Mouse (Mus musculus) spleen, adult 2 months (tissue): ENCODE data around the gene Kif5a. TPM values are rescaled to one million over a fixed set of nuclear protein-coding genes. Genes with fewer than 3 reads are reported as not detected.

Experiments
- DNase-seq, 2 experiments: peaks; one replicate each; pipeline versions ENCODE4 v3.0.0 to v3.0.0-alpha.2; 2012 to 2021; ENCODE audit warnings: low spot score in 2 of 2, low read depth in 1 of 2
- H3K27ac ChIP-seq: fragments of 200-500 bp; 2 replicates; pipeline ENCODE4 v1.5.1; 2012; ENCODE audit warnings: low read length, inconsistent platforms; ENCODE audit not compliant: insufficient read depth
- H3K27me3 ChIP-seq: fragments of 200-500 bp; 2 replicates; pipeline ENCODE4 v1.6.1; 2012; ENCODE audit warnings: mild to moderate bottlenecking, moderate library complexity, low read length, inconsistent platforms; ENCODE audit not compliant: control insufficient read depth, insufficient read depth
- H3K36me3 ChIP-seq: fragments of 200-500 bp; 2 replicates; pipeline ENCODE4 v1.6.1; 2012; ENCODE audit warnings: mild to moderate bottlenecking, low read length, inconsistent platforms; ENCODE audit not compliant: control insufficient read depth, insufficient read depth
- H3K4me1 ChIP-seq: fragments of 200-500 bp; 2 replicates; pipeline ENCODE4 v1.6.1; 2011; ENCODE audit warnings: inconsistent platforms; ENCODE audit not compliant: control insufficient read depth, insufficient read depth, insufficient read length
- H3K4me3 ChIP-seq: fragments of 200-500 bp; 2 replicates; pipeline ENCODE4 v1.5.1; 2011; ENCODE audit warnings: mild to moderate bottlenecking, inconsistent platforms; ENCODE audit not compliant: insufficient read depth, insufficient read length; ENCODE audit errors: extremely low read depth
- CTCF ChIP-seq: fragments of 200-500 bp; IDR thresholded peaks from 2 replicates; pipeline ENCODE4 v1.5.1; 2011; ENCODE audit warnings: mild to moderate bottlenecking, inconsistent platforms; ENCODE audit not compliant: insufficient read depth, insufficient read length, insufficient replicate concordance; ENCODE audit errors: extremely low read depth
- POLR2A ChIP-seq: fragments of 200-500 bp; IDR thresholded peaks from 2 replicates; pipeline ENCODE4 v1.6.1; 2011; ENCODE audit warnings: low read depth, low read length, inconsistent platforms
- whole genome bisulfite sequencing: fragments of 180-500 bp; shearing (Covaris S2); methylation state at CpG from one replicate; pipeline ENCODE4 v1.1.7; 2018; 5-methylcytosine and 5-hydroxymethylcytosine counted together
- polyA plus RNA-seq: library from polyadenylated mRNA; depleted of rRNA; stranded (reverse); fragments of >200 nt; gene quantifications from 2 replicates; pipeline ENCODE4 v1.2.3, GENCODE M21; 2012

The Kif5a gene
- polyA plus RNA-seq, 1 experiment = 0.72 TPM

GRCm38 (mm10) chr10:127209928-127210570 is 53.1 kb downstream of the Kif5a start:
- Histone ChIP-seq H3K36me3 (peaks cover 9% of the 10 kb centered on the region), H3K4me1 (peaks cover 7% of the 10 kb centered on the region; the same call in 1 of the 2 replicates), H3K27me3 (no peaks in the 10 kb centered on the region), H3K4me3 (no peak overlapping the region), H3K27ac (no peak overlapping the region)
- no peak for DNase-seq
- TF ChIP-seq POLR2A = no peak
- no peak for TF ChIP-seq CTCF
- WGBS = 83% methylated on average over 13 of the region's 13 CpGs

GRCm38 (mm10) chr10:127208921-127209320 is 54.2 kb downstream of the Kif5a start:
- no peaks in the 10 kb centered on the region for H3K27me3 ChIP-seq
- H3K27ac ChIP-seq = no peak overlapping the region
- no peak overlapping the region for H3K4me3 ChIP-seq
- TF ChIP-seq POLR2A (no peak), CTCF (no peak)
- DNase-seq = no peak
- peaks cover 7% of the 10 kb centered on the region; the same call in 1 of the 2 replicates for H3K4me1 ChIP-seq
- H3K36me3 ChIP-seq = peaks cover 11% of the 10 kb centered on the region
- 85% methylated on average over 4 of the region's 4 CpGs for whole genome bisulfite sequencing

GRCm38 (mm10) chr10:127205373-127205772 is 57.8 kb downstream of the Kif5a start:
- TF ChIP-seq POLR2A (no peak), CTCF (no peak)
- Histone ChIP-seq H3K27ac (peak overlapping the region; percentile 43; the same call in 1 of the 2 replicates), H3K4me1 (peaks cover 2% of the 10 kb centered on the region; the same call in 1 of the 2 replicates), H3K36me3 (peaks cover 25% of the 10 kb centered on the region), H3K4me3 (no peak overlapping the region), H3K27me3 (no peaks in the 10 kb centered on the region)
- DNase-seq = no peak
- 86% methylated on average over 10 of the region's 10 CpGs for WGBS

- Histone ChIP-seq H3K4me3 (no peak overlapping the region), H3K27ac (no peak overlapping the region), H3K27me3 (no peaks in the 10 kb centered on the region), H3K36me3 (peaks cover 29% of the 10 kb centered on the region), H3K4me1 (no peaks in the 10 kb centered on the region)
- 88% methylated on average over 5 of the region's 5 CpGs for WGBS
- TF ChIP-seq POLR2A = no peak
- TF ChIP-seq CTCF = no peak
- DNase-seq = no peak
Measured at GRCm38 (mm10) chr10:127204589-127204988, 58.6 kb downstream of the Kif5a start.

- WGBS = 83% methylated on average over 3 of the region's 3 CpGs
Measured at GRCm38 (mm10) chr10:127203106-127203505, 60.0 kb downstream of the Kif5a start.

GRCm38 (mm10) chr10:127200279-127200678 is 62.9 kb downstream of the Kif5a start:
- 88% methylated on average over 8 of the region's 8 CpGs for WGBS
- no peak overlapping the region for H3K27ac ChIP-seq
- H3K36me3 ChIP-seq = peaks cover 33% of the 10 kb centered on the region

More at GRCm38 (mm10) chr10:127203106-127203505, 60.0 kb downstream of the Kif5a start:
- TF ChIP-seq POLR2A (no peak), CTCF (no peak)
- no peak overlapping the region for H3K27ac ChIP-seq
- no peaks in the 10 kb centered on the region for H3K27me3 ChIP-seq
- no peaks in the 10 kb centered on the region for H3K4me1 ChIP-seq
- no peak for DNase-seq
- no peak overlapping the region for H3K4me3 ChIP-seq
- H3K36me3 ChIP-seq = peaks cover 38% of the 10 kb centered on the region

GRCm38 (mm10) chr10:127199474-127199873 is 63.7 kb downstream of the Kif5a start:
- Histone ChIP-seq H3K36me3 (peaks cover 28% of the 10 kb centered on the region), H3K4me1 (peaks cover 4% of the 10 kb centered on the region; the same call in 1 of the 2 replicates), H3K27me3 (no peaks in the 10 kb centered on the region), H3K27ac (no peak overlapping the region), H3K4me3 (no peak overlapping the region)
- TF ChIP-seq CTCF = no peak
- no peak for TF ChIP-seq POLR2A
- WGBS = 91% methylated on average over 11 of the region's 11 CpGs
- no peak for DNase-seq

More at GRCm38 (mm10) chr10:127200279-127200678, 62.9 kb downstream of the Kif5a start:
- TF ChIP-seq POLR2A (no peak), CTCF (no peak)
- Histone ChIP-seq H3K4me1 (no peaks in the 10 kb centered on the region; the same call in 1 of the 2 replicates), H3K4me3 (no peak overlapping the region), H3K27me3 (no peaks in the 10 kb centered on the region)
- no peak for DNase-seq
